Comparison of ENCODE assay signal across 29 mouse cellular contexts in genomic region chr5:59947831-59948568, GRCm38 (mm10).
DNase-seq lines count a peak whose midpoint lies in the region; ATAC-seq and TF ChIP-seq lines count a peak whose summit lies in the region.
"Had no signal": no experiment of that assay in that cellular context is flagged by ENCODE, and none has a peak within 500 bp of the region (broad histone marks: within the 10 kb centered on the region; RNA-seq: fewer than 3 reads in every experiment).

No protein-coding gene starts in this region.

- 91% methylated on average over 4 of the region's 4 CpGs for WGBS in forebrain, embryonic 11.5 days
- WGBS in forebrain, embryonic 14.5 days: 90% methylated on average over 4 of the region's 4 CpGs

- H3K4me1 ChIP-seq in forebrain, embryonic 11.5 days (replicated peaks; ENCODE audit: control insufficient read depth, insufficient read depth, low read length): no peaks in the 10 kb centered on the region
- no peaks in the 10 kb centered on the region for H3K4me1 ChIP-seq in forebrain, embryonic 14.5 days (ENCODE audit: control insufficient read depth, insufficient read depth, low read length)
- H3K4me1 ChIP-seq in E14TG2a.4 (replicated peaks; ENCODE audit: low read depth, low read length): no peaks in the 10 kb centered on the region
- H3K4me1 ChIP-seq: embryonic facial prominence, embryonic 13.5 days; embryonic facial prominence, embryonic 15.5 days; forebrain, embryonic 12.5 days; forebrain, embryonic 15.5 days had no signal

- no peak for ATAC-seq in forebrain, embryonic 11.5 days (replicated peaks; ENCODE audit: low FRiP score)
- ATAC-seq in forebrain, embryonic 14.5 days: no peak
- no peak for ATAC-seq in erythroid progenitor cell, adult 5-6 weeks (replicated peaks; ENCODE audit: low FRiP score, poor library complexity, severe bottlenecking)
- ATAC-seq: activated CD4-positive, CD25-positive, alpha-beta regulatory T cell, adult 4 months; CD4-positive, CD25-positive, alpha-beta regulatory T cell, adult 4 months; forebrain, embryonic 15.5 days; forebrain, postnatal 0 days; Patski had no signal

- no peak overlapping the region for H3K9ac ChIP-seq in forebrain, embryonic 11.5 days (ENCODE audit: low read length)
- H3K9ac ChIP-seq in forebrain, embryonic 14.5 days (ENCODE audit: low read length): no peak overlapping the region
- H3K9ac ChIP-seq: embryonic facial prominence, embryonic 13.5 days; embryonic facial prominence, embryonic 15.5 days; forebrain, embryonic 12.5 days; forebrain, embryonic 15.5 days; forebrain, postnatal 0 days had no signal

- H3K27ac ChIP-seq in forebrain, embryonic 11.5 days (ENCODE audit: low read depth, low read length): no peak overlapping the region
- H3K27ac ChIP-seq in forebrain, embryonic 14.5 days (ENCODE audit: low read depth, low read length): no peak overlapping the region
- H3K27ac ChIP-seq: embryonic facial prominence, embryonic 13.5 days; embryonic facial prominence, embryonic 15.5 days; forebrain, embryonic 12.5 days; forebrain, embryonic 15.5 days had no signal

- DNase-seq in forebrain, embryonic 11.5 days (ENCODE audit: low spot score): peak; percentile 45
- DNase-seq in forebrain, embryonic 14.5 days (ENCODE audit: low spot score): no peak
- DNase-seq in ES-CJ7 (ENCODE audit: low read depth, low spot score) (peak; percentile 57), R1 (ENCODE audit: low read depth, low spot score) (peak; percentile 48)
- no peak for DNase-seq in cerebellum, adult 8-10 months
- DNase-seq in adrenal gland, postnatal 25 days: no peak
- DNase-seq: adrenal gland, adult 2 months; adrenal gland, postnatal 10 days; adrenal gland, postnatal 36 days; B cell, adult 2 months; cerebellum, adult 11-12 months; cerebellum, adult 2 months; cerebellum, adult 9-11 months; cerebellum, postnatal 14 days; cerebellum, postnatal 36 days; embryo, embryonic 11 days; forebrain, postnatal 0 days had no signal

- H3K9me3 ChIP-seq in forebrain, embryonic 11.5 days (ENCODE audit: control insufficient read depth, low read length): no peaks in the 10 kb centered on the region
- H3K9me3 ChIP-seq in forebrain, embryonic 14.5 days (replicated peaks; ENCODE audit: control insufficient read depth, low read length): no peaks in the 10 kb centered on the region
- H3K9me3 ChIP-seq in E14TG2a.4 (ENCODE audit: low read length): peaks cover 18% of the 10 kb centered on the region
- H3K9me3 ChIP-seq: embryonic facial prominence, embryonic 13.5 days; embryonic facial prominence, embryonic 15.5 days; forebrain, embryonic 12.5 days; forebrain, embryonic 15.5 days; G1E had no signal

- H3K4me3 ChIP-seq in forebrain, embryonic 11.5 days (ENCODE audit: low read depth, low read length): no peak overlapping the region
- no peak overlapping the region for H3K4me3 ChIP-seq in forebrain, embryonic 14.5 days (ENCODE audit: low read depth, low read length)
- H3K4me3 ChIP-seq in E14TG2a.4 (replicated peaks; ENCODE audit: low read length): 0 out of 2 replicates have a peak overlapping the region, but pooled peaks have one; percentile 10
- H3K4me3 ChIP-seq: embryonic facial prominence, embryonic 13.5 days; embryonic facial prominence, embryonic 15.5 days; erythroblast, embryonic 14.5 days; forebrain, embryonic 12.5 days; forebrain, embryonic 15.5 days had no signal

- H3K36me3 ChIP-seq in forebrain, embryonic 11.5 days (ENCODE audit: control insufficient read depth, insufficient read depth, low read length): no peaks in the 10 kb centered on the region
- no peaks in the 10 kb centered on the region for H3K36me3 ChIP-seq in forebrain, embryonic 14.5 days (ENCODE audit: control insufficient read depth, insufficient read depth, low read length)
- H3K36me3 ChIP-seq in E14TG2a.4 (ENCODE audit: insufficient read depth, low read length): peaks cover 9% of the 10 kb centered on the region
- H3K36me3 ChIP-seq: embryonic facial prominence, embryonic 13.5 days; embryonic facial prominence, embryonic 15.5 days; forebrain, embryonic 12.5 days; forebrain, embryonic 15.5 days; G1E had no signal

- no peaks in the 10 kb centered on the region for H3K27me3 ChIP-seq in forebrain, embryonic 11.5 days (ENCODE audit: control insufficient read depth, insufficient read depth, low read length)
- H3K27me3 ChIP-seq in forebrain, embryonic 14.5 days (replicated peaks; ENCODE audit: control insufficient read depth, insufficient read depth, low read length): no peaks in the 10 kb centered on the region
- no peaks in the 10 kb centered on the region for H3K27me3 ChIP-seq in E14TG2a.4 (ENCODE audit: insufficient read depth, low read length)
- H3K27me3 ChIP-seq: CH12.LX; embryonic facial prominence, embryonic 13.5 days; embryonic facial prominence, embryonic 15.5 days; forebrain, embryonic 12.5 days; forebrain, embryonic 15.5 days had no signal

- TF ChIP-seq CTCF in E14TG2a.4 (conservative IDR thresholded peaks at IDR 0.05; ENCODE audit: low read length): no peak

- H3K4me2 ChIP-seq in forebrain, embryonic 11.5 days (ENCODE audit: low read depth, low read length, severe bottlenecking): no peak overlapping the region
- no peak overlapping the region for H3K4me2 ChIP-seq in forebrain, embryonic 14.5 days (ENCODE audit: low read length)
- H3K4me2 ChIP-seq: embryonic facial prominence, embryonic 13.5 days; embryonic facial prominence, embryonic 15.5 days; forebrain, embryonic 12.5 days; forebrain, embryonic 15.5 days had no signal

Comparison
In these comparisons a context has a peak if more than half of its experiments do, and no peak if none do; other contexts are left out.
1. DNase-seq: peak in forebrain, embryonic 11.5 days (single experiment), ES-CJ7 (single experiment) and R1 (single experiment); none in forebrain, embryonic 14.5 days (single experiment), cerebellum, adult 8-10 months (single experiment) and adrenal gland, postnatal 25 days (single experiment).